12 mouse cellular contexts compared by ENCODE assay signal in the genomic region with DNA sequence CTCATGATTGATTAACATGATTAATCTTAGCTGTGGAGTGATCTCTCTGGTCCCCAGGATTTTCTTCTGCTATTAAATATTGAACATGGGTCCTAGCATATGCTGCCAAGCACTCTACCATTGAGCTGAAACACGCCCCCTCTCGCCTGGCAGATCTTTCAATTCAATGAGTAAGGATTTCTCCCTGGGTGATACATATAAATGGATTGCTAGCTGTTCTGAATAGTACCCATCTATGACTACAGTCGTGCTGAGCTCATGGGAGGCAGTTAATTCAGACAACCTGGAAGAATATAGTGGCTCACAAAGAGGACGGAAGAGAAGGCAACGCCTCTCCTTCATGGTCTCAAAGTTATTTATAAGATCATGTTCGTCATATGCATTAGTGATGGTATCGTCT.
"Had no signal": no experiment of that assay in that cellular context is flagged by ENCODE, and none has a peak within 500 bp of the region (broad histone marks: within the 10 kb centered on the region; RNA-seq: fewer than 3 reads in every experiment).

No protein-coding gene starts in this region.

- ATAC-seq: midbrain, embryonic 16.5 days had no signal

- DNase-seq: lung, adult 18-20 months; lung, embryonic 14.5 days; lung, postnatal 10 days; lung, postnatal 4 days; midbrain, embryonic 14.5 days; retina, postnatal 1 day; right cerebral cortex, postnatal 4 days; spleen, adult 18-20 months; thymus, adult 18-20 months; thymus, postnatal 14 days; thymus, postnatal 36 days had no signal
